Mouse (Mus musculus): ENCODE data around the gene Catsperd. TPM values are rescaled to one million over a fixed set of nuclear protein-coding genes. Genes with fewer than 3 reads are reported as not detected.
"Not testable (repeated sequence)": the region's sequence is repeated elsewhere in the genome, so short reads cannot be mapped to it uniquely, and the experiment has no call there.

Gene Catsperd
- total RNA-seq, 2 experiments from 2014 or later: 0.49 to 0.62 TPM

DNA sequence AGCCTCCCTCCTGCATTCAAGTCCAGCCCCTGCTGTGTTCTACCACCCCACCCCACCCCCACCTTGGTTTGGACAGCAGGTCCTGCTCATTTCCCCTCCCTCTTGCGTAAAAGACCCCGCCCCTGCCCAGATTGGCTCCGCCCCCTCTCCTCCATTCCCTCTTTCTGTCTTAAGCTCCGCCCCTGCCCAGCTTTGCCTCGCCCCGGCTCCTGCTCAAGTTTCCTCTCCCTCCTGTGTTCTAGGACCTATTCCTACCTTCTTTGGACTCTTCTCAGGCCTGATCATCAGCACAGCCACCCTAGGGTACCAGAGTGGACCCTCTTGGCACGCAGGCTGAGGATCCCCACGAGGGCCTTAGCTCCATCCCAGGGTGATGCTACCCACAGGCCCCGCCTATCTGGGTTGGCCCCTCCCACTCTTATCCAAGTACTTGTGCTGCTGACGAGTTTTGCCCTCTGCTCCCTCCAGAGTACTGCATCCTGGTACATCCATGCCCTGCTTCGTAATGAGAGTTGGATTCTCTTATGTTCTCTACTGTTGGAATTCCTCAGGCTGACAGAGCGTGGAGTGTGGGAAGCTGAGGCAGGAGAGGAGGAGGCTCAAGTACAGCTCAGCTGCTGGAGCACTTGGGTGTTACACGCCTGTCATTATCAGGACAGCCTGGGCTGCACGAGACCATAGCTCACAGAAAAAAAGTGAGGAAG, 15.9 kb upstream of the Catsperd start:
- DNase-seq (ENCODE audit: low spot score in 2 of 2): no peak
- intact Hi-C loops (cut with DNase I): no loop called here

DNA sequence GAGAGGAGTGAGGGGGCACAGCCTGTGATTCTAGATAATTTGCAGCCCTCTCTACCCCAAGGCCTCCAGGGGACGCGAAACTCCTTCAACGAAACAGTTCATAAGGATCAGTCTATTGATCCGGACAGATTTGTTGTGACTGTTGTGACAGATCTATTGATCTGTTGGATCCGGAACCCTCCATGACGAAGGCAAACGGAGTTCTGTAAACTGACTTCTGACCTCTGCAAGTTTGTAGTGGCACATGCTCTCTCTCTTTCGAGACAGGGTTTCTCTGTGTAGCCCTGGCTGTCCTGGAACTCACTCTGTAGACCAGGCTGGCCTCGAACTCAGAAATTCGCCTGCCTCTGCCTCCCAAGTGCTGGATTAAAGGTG, 15.4 kb upstream of the Catsperd start:
- intact Hi-C loops (cut with DNase I); DNase-seq (ENCODE audit: low spot score in 2 of 2): not testable (repeated sequence)

DNA sequence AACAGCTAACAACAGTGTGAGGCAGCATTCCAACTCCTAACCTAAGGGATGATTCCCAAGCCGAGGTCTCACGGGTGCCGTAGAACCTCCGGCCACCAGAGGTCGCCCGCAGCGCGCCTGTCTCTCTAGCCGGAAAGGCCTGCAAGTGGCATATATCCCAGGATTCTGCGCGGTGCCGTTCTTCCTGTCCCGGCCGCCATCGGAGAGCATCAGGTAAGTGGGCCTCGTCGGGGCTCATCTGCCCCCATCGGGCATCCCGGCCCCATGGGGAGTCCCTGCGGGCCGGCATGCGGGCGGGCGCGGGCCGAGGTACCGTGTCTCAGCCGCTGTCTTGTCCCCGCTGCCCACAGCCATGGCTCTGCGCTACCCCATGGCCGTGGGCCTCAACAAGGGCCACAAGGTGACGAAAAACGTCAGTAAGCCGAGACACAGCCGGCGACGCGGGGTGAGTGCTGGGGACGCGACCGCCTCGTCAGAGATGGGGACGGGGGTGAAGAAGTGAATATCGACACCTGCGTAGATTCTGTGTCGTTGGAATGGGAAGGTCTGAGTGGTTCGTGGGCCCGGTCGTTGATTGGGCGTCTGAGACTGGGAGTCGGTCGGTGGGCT, 14.6 kb upstream of the Catsperd start, which contains the start of gene Rpl36:
Gene Rpl36 (plus strand): TSS at position 181 of the 609 bp plus-strand sequence.
- peak; percentile 98 to 99 for DNase-seq (ENCODE audit: low spot score in 2 of 2)
- intact Hi-C loops (cut with DNase I): no loop called here

DNA sequence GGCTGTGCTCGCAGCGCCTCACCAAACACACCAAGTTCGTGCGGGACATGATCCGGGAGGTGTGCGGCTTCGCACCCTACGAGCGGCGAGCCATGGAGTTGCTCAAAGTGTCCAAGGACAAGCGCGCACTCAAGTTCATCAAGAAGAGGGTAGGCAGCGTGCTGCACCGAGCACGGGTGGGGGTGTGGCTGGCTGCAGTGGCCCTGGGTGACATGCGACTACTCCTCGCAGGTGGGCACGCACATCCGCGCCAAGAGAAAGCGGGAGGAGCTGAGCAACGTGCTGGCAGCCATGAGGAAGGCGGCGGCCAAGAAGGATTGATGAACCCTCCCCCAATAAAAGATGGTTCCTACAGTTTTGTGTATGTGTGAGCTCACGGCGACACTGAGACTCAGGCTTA, 14.1 kb upstream of the Catsperd start:
- DNase-seq (ENCODE audit: low spot score in 2 of 2); intact Hi-C loops (cut with DNase I): not testable (repeated sequence)

DNA sequence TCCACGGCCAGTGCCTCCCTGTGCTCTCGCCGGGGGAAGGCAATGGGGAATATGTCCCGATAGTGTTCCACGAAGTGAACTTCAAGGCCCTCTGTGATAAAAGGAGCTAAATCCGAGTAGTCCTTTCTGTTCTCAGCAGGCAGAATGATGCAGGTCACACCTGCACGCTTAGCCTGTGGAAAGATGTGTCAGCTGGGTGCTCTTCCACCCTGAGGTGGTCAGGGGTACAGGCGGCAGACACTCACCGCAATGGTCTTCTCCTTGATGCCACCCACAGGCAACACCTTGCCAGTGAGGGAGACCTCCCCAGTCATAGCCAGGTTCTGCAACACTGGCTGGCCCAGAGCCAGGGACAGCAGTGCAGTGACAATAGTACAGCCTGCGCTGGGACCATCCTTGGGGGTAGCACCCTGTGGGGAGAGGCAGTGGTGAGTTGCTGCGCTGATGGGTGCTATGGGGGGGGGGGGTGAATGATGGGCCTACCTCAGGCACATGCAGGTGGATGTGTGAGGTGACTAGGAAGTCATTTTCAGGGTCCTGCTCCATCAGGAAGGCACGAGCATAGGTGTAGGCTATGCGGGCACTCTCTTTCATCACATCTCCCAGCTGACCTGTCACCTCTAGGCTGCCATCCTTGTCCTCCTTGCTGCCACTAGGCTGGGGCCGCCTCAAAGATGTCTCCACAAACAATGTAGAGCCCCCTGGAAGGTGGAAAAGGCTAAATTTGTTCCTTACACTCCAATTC, 13.4 kb upstream of the Catsperd start:
- no peak for DNase-seq (ENCODE audit: low spot score in 2 of 2)
- intact Hi-C loops (cut with DNase I): no loop called here

DNA sequence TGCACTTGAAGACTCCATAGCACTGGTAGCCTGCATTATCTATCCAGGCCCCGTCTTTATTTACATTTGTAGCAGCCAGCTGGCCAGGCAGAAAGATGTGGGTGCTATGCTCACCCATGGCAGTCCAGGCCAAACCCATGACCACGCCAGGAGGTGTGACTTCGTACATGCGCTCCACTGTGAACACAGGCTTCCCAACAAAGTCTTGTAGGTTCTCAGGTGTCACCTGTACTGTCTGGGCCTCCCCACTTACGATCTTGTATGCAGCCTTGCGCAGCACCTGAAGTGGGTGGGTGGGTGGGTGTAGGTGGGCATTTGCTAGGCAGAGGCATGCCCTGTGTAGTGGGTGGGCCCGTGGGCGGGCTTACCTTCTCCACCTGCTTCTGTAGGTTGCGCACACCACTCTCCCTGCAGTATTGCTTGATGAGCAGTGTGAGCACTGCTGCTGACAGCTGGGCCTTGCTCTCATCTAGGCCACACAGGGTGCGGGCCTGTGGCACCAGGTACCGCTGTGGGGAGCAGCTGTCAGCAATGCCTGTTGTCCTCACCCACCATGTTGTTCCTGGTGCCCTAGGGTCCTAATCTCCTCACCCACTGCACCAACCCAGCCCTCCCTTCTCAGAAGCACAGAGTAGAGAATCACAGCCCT, 12.7 kb upstream of the Catsperd start:
- no peak for DNase-seq (ENCODE audit: low spot score in 2 of 2)
- intact Hi-C loops (cut with DNase I): no loop called here

DNA sequence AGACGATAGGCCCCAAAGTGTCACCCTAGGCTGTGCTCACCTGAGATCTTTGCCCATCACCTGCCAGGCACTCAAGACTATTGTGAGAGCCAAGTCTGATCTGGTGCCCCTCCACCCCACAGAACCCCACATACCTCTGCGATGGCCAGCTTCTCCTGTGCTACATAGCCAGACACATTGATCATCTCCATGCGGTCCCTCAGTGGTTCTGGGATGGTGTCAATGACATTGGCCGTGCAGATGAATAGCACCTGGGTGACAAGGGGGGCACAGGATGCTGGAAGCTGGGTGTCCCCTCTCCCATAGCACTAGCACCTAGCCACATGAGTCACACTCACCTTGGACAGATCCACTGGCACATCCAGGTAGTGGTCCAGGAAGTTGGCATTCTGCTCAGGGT, 12.2 kb upstream of the Catsperd start:
- DNase-seq (ENCODE audit: low spot score in 2 of 2): no peak

DNA sequence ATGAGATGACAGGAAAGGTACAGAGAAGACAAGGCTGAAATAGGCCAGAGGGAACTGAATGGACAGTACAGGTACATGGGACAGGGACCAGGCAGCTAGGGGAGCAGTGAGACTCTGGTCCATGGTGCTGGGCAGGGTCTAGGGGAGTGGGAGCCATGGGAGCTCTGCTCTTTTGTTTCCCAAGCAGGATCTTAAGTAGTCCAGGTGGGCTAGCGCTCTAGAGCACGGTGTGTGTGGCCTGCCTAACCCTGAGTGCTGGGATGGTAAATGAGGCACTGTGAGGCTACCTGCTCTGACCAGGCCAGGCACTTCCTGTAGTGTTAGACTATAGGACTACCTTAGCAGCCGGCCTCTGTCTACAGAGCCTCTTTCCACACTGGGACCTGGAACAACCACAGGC, 11.2 kb upstream of the Catsperd start:
- no peak for DNase-seq (ENCODE audit: low spot score in 2 of 2)
- intact Hi-C loops (cut with DNase I): no loop called here

More for the DNA sequence above, 12.2 kb upstream of the Catsperd start:
- intact Hi-C loops (cut with DNase I): no loop called here

DNA sequence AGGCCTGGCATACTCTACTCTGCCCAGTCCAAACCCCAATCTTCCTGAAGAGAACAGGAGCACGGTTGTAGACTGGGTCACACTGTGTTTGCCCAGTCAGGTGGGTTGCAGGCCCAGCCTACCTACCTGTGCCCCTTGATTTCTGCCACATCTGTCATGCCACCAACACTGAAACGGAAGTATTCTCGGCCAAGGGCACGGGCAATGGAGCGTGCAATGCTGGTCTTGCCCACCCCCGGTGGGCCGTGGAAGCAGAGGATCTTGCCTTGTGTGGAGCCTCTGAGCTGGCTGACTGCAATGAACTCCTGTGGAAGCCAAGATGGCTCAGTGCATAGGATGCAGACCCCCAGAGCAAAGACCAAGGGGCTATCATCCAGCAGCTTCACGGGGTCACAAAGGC, 10.3 kb upstream of the Catsperd start:
- intact Hi-C loops (cut with DNase I): no loop called here
- DNase-seq (ENCODE audit: low spot score in 2 of 2): no peak

DNA sequence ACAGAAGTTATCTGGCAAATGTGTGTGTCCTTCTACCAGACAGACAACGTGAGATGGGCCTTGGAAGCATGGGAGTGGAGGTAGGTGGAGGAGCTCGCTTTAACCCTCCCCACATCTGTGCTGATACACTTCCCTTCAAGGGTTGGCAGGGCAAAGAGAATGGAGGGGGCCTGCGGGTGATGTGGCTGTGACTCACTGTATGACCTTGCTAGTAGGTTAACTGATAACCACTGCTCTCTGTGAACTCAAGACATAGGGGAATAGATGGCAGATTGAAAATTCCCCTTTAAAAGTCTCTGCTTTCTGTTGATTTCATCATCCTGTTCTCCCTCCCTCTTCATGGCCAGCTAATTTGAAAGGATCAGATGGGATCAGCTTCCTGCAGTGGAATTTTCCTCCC, 2.4 kb upstream of the Catsperd start:
- DNase-seq (ENCODE audit: low spot score in 2 of 2): no peak
- intact Hi-C loops (cut with DNase I): no loop called here

DNA sequence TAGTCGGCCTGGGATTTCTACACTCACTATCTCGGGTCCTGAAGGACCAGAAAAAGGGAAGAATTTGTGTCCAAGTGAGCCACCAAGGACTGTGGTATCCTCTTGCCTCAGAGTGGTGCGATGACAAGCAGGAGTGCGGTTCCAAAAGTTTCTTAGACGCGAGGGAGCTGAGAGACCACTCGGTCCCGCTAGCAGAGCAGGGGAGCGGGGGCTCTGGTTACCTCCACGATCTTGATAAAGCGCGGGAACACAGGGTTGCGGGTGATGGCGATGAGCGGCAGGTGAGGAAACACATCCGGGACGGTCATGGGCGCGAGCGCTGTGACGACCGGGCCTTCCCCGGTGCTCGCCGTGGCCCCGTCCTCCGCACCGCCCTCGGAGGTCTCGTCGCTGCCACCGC, 1.7 kb upstream of the Catsperd start:
- intact Hi-C loops (cut with DNase I): loop anchor here (2.0 kb wide), 1 partner anchor 43 kb away; no protein-coding TSS in a partner anchor
- no peak for DNase-seq (ENCODE audit: low spot score in 2 of 2)

DNA sequence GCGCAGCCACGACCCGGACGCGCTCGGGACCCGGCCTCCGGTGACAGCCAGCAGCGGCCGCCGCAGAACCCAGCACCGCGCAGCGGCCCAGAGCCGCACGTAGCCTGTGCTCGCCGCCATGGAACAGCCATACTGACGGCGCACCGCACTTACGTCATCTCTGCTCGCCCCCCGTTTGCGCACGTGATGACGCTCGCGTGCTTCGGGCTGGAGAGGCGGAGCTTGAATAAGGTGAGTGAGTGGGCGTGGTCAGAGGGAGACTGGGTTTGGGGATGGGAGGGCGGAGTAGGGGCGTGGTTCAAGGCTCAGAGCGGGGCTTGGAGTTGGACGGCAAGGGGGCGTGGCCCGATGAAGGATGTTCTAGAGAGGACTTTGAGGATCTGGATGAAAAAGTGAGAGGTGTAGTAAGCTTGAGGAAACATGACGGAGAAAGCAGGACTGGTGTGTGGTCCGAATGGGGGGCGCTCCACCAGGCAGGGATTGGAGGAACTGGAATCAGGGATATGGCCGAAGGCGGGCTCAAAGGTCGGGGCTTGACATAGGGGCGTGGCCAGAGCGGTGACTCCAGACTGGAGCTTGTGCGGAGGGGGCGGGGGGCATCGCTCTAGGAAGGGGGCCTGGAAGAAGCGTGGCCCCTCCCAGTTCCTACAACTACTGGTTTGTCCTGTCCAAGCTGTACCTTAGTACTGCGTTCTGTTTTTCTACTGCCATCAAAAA, 1.0 kb upstream of the Catsperd start, which contains the start of gene Lonp1:
Gene Lonp1 (minus strand): TSS at position 134 of the 717 bp plus-strand sequence.
- intact Hi-C loops (cut with DNase I): loop anchor here (2.0 kb wide), 1 partner anchor 42 kb away; no protein-coding TSS in a partner anchor
- DNase-seq (ENCODE audit: low spot score in 2 of 2): peak; percentile 92 to 97

DNA sequence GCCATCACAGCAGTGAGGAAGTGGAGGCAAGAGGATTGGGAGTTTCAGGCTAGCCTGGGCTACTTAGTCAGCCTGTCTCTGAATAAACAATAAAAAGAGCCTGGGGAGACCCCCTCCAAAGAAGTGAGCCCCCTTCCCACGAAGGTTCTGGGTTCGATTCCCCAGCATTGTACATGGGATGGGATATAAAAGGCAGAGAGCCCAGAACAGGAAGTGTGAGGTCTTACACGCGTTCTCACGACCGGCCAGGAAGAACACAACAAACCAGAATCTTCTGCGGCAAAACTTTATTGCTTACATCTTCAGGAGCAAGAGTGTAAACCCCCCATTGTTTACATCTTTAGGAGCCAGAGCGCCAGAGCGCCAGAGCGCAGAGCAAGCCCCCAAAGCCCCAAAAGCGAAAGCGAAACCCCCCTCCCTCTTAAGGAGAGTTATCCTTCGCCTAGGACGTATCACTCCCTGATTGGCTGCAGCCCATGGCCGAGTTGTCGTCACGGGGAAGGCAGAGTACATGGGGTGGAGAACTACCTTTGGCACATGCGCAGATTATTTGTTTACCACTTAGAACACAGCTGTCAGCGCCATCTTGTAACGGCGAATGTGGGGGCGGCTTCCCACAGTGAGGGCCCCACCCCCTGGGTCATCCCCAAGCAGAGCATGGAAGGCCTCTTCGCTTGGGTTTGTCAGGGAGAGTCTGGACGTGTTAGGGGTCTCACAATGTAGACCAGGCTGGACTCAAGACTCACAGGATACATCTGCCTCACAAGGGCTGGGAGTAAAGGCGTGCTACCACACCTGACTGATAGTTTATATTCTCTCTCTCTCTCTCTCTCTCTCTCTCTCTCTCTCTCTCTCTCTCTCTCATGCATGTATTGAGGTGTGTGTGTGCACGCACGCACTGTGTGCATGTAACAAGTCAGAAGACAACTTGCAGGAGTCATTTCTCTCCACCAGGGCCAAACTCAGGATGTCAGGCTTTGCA, 2.1 kb downstream of the Catsperd start:
- DNase-seq (ENCODE audit: low spot score in 2 of 2); intact Hi-C loops (cut with DNase I): not testable (repeated sequence)

DNA sequence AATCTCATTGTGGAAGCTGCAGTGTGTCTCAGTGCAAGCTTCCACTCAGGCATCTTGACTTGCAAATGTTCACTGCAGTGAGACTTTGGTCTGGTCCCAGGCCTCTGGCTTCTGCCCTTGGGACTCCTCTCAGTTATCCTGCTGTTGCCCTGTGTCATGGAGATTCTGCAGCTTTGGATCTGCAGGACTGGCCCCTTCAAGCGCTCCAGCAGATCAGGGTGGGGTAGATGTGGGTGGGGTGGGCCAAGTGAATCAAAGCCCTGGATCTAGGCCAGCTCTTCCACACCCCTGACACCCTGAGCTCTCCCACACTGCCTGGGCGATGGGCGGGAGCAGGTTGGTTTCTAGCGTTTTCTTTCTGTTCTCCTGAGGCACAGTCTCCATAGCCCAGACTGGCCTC, 3.9 kb downstream of the Catsperd start:
- intact Hi-C loops (cut with DNase I): no loop called here
- DNase-seq (ENCODE audit: low spot score in 2 of 2): no peak

DNA sequence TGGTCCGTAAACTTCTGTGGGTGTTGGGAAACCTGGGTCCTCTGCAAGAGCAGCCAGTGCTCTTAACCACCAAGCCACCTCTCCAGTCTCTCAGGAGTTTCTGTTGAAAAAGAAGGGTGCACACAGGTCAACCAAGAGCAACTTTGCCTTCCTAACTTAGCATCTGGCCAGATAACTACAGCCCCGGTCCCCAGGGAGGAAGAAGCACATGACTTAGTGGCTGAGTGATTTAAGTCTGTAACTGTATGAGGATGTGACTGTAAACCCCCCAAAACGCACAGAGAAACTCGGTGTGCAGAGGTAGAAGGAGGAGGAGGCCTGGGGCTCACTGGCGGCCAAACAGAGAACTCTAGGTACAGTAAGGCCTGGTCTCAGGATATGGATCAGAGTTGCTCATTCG, 6.1 kb downstream of the Catsperd start:
- intact Hi-C loops (cut with DNase I): no loop called here
- no peak for DNase-seq (ENCODE audit: low spot score in 2 of 2)

DNA sequence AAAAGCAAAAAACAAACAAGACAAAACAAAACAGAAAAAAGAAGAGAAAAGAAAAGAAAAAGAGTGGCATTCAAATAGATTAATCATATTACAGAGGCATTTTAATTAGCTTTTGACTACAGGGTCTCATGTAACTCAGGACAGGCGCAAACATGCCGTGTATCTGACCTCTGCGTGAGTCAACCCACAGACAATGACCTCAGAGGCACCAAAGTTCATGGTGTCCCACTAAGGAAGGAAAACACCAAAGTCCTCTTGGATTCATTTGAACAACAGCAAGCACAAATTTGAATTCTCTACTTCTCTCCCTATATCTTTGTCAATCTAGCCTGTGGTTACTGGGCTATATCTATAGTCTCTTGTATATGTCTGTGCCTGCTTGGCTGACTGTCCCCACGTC, 15.3 kb downstream of the Catsperd start:
- intact Hi-C loops (cut with DNase I): no loop called here

DNA sequence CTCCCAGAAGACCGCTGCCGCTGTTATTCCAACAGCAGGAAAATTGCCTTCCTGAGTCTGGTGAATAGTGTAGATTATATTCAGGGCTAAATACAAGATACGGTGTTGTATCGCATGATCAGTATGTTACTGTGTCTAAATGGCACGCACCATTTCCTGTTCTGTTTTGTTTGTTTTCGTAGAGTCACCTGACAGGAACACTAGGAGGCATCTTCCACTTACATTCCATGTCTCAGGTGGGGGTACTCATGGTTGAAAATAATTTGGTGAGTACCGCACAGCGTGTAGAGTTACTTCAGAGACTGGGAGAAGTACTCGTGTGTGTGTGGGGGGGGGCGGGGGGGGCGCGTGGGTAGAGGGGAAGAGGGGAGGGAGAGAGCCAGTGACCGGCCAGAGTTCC, 19.6 kb downstream of the Catsperd start:
- no peak for DNase-seq (ENCODE audit: low spot score in 2 of 2)
- intact Hi-C loops (cut with DNase I): no loop called here

More for the DNA sequence above, 15.3 kb downstream of the Catsperd start:
- DNase-seq (ENCODE audit: low spot score in 2 of 2): no peak

DNA sequence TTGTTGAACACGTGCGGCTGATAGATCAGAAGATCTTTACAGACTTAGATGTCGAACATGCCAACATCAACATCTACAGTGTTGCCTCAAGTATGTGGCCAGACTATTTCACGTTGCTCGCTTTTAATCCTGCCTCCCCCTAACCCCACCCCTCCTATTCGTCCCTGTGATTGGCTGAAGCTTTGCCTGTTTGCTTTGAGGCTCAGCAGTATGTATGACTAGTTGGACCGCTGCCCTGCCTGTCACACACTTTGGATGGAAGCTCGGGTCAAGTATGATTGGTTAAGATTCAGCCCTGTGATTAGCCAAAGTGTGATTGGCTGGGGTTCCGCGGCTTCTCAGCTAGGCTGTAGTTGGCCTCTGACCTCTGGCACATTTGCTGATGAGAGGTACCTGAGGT, 23.9 kb downstream of the Catsperd start:
- intact Hi-C loops (cut with DNase I): no loop called here
- no peak for DNase-seq (ENCODE audit: low spot score in 2 of 2)

Measured in left cerebral cortex, postnatal 14 days (tissue).